Mouse (Mus musculus) adrenal gland, adult 8-10 months (tissue): ENCODE results near the gene Mllt1. TPM values are rescaled to one million over a fixed set of nuclear protein-coding genes. Genes with fewer than 3 reads are reported as not detected.
A peak's percentile ranks its signal among the peaks of the same experiment; 100 is the strongest.

ENCODE experiments used
- DNase-seq: peaks from one replicate; pipeline ENCODE4 v3.0.0; 2022
- total RNA-seq, 4 experiments: library from RNA; stranded (reverse); gene quantifications; 2 replicates each; pipeline ENCODE4 v1.2.4; 2022

The Mllt1 gene
- total RNA-seq, 4 experiments from 2014 or later: 29.0 to 38.7 (median 36.0) TPM

DNA sequence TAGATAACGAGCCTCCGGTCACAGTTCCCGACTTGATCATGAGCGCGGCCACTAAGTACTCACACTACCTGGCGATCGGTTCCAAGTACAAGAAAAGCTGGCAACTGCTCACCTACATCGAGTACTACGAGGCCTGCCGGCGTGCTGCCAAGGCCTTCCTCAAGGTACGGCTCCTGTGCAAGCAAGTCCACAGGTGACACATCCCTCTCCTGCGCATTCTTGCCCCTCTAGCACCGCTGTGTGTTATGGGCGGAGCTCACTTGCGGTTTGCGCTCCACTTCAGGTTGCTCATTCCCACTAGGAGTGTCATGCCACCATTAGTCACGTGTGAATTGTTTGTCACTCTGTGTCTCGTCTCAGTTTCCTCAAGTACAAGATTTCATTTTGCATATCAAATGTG, 57.8 kb downstream of the Mllt1 start:
- DNase-seq: no peak

DNA sequence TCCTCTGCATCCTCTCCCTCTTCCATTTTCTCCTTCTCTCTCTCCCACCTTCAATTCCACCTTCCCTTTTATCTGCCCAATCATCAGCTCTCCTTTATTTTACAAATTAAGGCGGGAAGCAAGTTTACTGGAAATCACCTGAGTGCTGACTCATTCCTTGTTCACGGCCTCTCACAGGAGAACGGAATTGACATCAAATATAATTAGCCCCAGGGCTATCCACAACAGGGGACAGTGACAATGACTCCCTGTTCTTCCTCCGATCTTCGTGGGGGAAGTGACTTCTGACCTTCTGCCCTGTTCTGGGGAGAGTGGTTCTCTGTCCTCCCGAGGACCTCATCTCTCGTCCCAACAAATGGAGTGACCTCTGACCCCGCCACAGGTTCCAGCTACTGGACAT, 58.2 kb downstream of the Mllt1 start:
- DNase-seq: no peak

DNA sequence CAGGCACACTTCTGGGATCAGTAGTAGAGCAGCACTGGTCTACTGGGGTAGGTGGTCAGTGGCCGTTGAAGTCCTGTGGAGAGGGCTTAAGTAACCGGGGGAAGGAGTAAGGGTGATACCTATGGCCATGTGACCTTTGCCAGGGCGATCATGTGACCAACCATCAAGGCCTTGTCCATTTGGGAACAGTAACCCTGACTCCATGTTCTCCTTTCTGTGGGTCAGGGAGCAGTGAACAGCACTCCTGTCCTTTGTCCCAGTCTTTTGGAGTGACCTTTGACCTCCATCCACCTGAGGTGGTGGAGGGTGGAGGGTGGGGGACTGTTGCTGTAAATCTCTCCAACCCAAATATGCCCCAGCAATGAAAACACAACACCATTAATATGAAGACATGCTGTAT, 58.8 kb downstream of the Mllt1 start:
- DNase-seq: no peak

DNA sequence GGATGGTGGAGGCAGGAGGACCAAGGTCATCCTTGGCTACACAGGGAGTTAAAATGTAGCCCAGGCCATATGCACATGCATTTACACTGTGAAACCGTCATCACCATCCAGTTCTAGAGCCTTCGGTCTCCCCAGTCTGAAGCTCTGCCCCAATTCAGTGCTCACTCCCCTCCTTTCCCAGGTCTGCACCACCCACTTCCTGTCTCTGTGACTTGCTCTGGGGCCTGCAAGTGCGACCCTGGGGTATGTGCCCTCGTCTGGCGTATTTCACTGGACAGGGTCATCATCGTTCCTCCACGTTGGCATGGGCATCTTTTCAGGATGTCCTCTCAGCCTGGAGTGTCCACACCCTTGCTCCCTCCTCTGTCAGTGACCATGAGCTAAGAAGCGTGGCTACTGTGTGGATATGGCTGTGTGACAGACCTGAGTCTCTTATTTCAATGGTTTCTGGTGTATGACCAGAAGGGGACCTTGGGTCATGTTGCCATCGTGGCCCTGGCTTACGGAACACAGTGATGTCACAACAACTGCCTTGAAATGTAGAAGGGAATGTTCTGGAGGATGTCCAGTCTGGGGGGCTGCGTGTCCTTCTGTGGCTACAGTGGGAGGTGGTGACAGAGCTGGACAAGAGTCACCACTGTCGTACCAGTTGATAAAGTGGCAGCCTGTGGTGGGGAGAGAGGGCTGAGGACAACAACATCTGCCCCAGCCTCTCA, 60.1 kb downstream of the Mllt1 start, which contains the start of gene 1700061G19Rik:
1700061G19Rik (plus strand) TSS at position 542 of the 716 bp plus-strand sequence.
- peak; percentile 58 for DNase-seq

DNA sequence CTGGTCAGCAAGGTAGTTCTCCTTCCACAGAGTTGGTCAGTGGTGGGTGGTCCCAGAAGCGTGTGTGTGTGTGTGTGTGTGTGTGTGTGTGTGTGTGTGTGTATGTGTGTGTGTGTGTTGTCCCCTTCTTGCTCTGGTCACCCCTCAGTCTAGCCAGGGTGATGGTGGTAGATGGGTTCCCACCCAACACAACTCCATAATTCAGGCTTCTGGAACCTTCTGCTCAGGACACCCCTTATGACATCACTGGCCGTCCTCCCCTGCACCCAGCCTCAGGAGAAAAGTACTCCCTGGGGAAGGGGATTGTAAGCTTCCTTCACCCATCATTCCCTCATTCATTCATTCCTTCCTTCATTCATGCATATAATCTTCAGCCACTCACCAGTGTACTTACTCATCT, 61.0 kb downstream of the Mllt1 start, which contains the start of gene Acsbg2:
Acsbg2 (minus strand) TSS at position 211 of the 400 bp plus-strand sequence.
- DNase-seq: no peak

DNA sequence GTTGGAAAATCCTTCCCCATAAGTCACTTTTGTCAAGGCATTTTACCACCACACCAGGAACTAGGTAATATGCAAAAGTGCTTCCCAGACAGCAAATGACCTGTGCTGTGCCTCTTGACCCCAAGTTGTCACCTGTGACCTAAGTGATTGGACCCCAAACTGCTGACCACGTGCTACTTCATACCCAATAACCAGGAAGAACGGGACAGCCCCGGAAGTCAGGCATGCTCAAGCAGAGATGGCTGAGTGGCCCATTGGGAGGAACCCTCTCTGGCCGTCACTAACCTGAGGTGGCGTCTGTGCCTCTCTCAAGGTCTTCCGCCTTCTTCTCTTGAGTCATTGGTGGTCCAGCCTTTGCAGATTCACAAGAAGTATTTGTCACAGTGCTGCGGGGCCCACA, 62.7 kb downstream of the Mllt1 start:
- no peak for DNase-seq

DNA sequence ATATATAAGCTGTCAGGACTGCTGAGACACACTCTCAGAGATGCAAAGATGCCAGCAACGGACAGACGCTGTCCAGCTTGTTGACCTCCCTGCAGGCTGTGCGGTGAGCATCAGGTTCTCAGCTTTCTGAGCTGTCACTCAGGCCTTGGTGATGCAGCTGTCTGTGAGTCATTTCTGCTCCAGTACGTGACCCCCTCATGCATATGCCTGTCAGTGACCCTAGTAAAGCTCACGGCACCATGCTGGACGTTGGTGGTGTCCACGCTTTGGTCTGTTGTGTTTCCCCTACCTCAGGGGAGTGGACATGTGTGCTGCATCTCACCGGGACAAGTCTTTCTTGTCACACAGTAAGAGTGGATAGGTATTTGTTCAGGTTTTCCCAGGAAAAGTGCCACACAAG, 63.4 kb downstream of the Mllt1 start:
- no peak for DNase-seq

DNA sequence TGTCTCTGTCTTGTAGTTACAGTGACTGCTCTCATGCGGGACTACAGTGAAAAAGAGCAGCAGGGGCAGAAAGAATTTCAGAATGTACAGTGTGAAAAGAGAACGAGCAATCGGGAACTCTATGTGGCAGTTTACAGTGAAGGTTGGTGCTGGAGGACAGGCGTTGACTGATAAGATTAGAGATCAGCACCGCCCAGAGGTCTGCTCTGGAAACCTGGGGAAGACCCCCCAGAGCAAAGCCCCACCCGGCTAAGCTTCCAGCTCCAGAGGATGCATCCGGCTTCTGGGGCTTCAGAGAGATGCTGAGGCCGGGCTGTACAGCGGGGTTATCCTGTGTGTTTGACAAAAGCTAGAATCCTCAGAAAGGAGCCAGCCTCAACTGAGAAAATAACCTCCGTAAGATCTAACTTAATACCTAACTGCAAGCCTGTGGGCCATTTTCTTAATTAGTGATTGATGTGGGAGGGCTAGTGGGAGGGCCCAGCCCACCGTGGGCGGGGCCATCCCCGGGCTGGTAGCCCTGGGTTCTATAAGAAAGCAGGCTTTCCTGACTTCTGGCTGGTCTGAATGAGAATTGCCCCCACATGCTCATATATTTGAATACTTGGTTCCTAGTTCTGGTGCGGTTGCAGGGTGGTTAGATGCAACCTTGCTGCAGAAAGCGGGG, 64.8 kb downstream of the Mllt1 start:
- DNase-seq: no peak

DNA sequence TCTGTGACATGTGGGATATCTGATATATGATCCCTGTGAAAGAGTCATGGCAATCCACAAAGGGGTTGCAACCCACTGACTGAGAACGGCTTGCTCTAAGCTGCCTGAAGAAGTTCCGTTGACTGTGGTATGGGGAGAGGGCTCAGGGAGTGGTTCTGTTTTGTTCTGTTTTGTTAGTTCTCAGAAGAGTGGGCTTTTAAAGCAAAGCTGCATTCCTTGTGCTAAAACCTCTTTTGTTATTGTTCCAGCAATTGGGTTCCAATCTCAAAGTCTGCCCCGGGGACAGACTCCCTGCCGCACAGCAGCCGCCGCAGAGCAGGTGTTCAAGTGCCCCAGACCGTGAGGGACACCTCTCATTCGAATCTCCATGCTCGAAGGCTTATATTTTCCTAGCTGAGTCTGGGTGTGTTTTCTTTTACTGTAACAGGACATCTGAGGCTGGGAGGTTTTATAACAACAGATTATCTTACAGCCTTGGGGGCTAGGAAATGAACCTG, 65.7 kb downstream of the Mllt1 start:
- no peak for DNase-seq

DNA sequence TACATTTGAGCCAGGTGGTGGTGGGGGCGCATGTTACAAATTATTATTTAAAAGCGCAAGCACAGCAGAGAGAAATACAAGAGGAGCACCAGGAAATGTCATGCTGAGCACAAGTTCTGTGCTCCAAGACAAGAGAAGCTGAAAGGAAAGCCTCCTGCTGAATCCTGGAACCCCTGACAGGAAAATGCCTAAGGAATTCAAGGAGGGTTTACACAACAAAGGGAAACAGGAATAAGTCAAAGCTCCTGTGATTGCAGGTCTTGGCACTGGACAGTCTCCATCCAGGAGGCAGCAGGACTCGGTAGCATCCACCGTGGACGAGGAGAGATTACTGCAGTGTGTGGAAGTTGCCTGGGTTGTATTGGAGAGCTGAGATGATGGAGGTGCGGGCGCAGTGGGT, 69.1 kb downstream of the Mllt1 start:
- DNase-seq: no peak

DNA sequence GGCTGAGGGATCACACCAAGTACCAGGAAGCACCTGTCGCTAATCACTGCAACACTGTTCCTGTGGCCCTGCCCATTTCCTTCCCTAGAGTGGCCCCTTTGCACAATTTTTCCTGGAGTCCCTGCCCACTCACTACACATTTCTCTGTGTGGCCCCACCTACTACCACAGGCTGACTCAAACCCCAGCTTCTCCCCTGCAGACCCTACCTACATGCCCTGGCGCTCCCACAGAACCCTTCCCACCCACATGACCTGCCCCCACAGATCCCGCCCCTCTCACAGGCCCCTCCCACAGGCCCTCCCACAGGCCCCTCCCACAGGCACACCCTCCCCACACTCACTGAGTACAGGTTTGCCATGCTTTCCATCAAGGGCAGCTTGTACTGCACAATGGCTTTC, 74.0 kb downstream of the Mllt1 start:
- no peak for DNase-seq

DNA sequence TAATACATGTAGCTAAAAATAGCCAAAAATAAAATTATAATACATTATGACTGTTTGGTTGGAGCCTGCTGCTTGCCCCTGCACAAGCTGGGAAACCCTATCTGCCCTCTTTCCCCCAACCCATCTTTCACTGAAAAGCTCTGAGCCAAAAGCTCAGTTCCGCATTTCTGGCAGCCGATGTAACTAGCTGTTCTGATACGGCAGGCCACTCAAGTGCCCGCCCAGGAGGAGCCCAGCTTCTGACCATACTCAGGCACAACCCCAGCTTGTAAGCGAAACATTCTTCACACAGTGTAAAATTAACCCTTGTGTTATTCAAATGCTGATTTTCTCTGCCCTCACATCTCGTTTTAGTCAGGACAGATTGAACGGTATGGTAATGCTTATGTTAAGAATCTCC, 76.3 kb downstream of the Mllt1 start:
- DNase-seq: no peak

DNA sequence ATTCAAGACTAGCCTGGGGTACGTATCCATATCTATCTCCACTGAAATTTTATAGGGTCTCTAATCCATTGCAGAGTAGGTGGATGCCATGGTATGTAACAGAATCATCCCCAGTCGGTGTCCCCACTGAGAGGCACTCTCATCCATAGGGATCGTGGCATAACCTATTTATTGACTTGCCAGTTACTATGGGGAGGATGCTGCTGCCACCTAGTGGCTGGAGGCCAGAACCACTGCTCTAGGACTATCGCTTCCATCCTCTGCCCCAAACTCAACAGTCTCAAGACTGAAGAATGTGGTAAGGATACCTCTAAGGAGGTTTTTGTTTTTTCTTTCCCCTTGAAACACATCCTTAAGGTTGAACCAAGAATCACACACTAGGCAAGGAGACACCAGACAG, 77.0 kb downstream of the Mllt1 start:
- DNase-seq: peak; percentile 46

DNA sequence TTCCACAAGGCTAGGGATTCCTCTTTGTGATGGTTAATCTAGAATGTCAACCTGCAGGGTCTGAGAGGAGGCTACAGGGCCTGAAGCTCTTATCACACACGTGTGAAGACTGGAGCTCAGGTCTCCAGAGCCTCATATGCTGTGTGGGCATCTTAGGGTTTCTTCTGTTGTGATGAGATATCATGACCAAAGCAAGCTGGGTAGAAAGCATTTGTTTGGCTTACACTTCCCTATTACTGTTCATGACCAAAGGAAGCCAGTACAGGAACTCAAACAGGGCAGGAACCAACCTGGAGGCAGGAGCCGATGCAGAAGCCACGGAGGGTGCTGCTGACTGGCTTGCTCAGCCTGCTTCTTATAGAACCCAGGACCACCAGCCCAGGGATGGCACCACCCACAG, 79.8 kb downstream of the Mllt1 start:
- no peak for DNase-seq

DNA sequence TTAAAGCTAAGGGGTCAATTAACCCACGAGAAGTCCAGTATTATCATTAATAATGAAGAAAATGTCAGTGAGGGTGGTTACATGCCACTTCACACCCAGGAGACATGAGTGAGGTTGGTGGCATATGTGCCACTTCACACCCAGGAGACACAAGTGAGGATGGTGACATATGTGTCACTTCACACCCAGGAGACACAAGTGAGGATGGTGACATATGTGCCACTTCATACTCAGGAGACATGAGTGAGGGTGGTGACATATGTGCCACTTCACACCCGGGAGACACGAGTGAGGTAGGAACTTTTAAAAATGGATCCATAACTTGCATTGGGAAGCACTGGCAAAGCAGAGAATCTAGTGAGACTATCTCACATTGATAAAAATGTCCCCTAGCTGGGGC, 84.0 kb downstream of the Mllt1 start:
- DNase-seq: no peak

DNA sequence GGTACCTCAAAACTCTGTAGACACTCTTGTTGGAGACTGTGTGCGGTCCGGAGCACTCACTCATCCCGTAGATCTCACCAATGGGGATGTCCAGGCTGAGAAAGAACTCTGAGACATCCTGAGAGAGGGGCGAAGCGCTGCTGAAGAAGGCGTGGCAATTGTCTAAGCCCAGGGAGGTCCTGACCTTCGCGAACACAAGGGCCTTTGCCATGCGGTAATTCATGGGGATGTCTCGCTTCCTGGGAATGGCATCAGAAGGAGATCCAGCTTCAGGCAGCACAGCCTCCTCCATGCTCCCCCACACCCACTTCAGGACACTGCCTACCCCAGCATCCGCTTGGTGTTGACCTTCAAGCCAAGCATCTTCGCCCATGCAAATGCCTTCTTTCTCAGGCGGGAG, 85.5 kb downstream of the Mllt1 start:
- DNase-seq: no peak

DNA sequence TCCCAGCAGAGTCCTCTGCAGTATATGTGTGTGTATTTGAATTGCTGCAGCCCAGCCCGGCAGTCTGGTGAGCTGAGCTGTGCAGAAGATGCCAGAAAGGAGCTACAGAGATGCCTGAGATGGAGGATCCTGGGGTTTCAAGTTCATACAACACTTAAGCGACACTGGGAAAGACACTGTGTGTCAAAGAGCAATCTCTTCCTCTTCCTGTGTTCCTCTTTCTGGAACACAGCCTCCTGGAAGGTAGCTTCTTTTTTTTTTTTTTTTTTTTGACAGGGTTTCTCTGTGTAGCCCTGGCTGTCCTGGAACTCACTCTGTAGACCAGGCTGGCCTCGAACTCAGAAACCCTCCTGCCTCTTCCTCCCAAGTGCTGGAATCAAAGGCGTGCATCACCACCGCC, 86.4 kb downstream of the Mllt1 start:
- DNase-seq: no peak

DNA sequence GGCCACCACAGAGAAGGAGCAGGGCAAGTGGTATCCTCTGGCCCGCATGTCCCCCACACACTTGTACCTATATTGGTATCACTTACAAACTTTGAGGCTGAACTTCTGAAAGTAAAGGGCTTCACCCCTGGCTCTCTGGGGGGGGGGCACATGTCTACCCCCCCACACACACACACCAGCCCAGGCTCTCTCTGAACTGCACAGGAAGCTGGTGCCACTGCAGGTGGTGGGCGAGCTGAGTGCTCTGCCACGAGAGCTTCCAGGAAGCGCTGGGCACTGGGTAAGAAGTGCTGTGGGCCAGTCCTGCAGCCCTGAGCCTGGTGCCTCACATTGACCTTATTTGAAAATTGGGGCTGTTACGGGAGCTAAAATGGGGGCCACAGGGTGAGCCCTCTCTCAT, 91.5 kb downstream of the Mllt1 start:
- DNase-seq: no peak

Other genes with a start within 250 kb of the Mllt1 start
- gene Ndufa11, start 217.6 kb downstream of the Mllt1 start, total RNA-seq: 100 to 1,000 TPM; 176 to 281 (median 205) TPM
- gene Vmac, start 217.4 kb downstream of the Mllt1 start, total RNA-seq: 10 to 100 TPM; 31.6 to 47.2 (median 41.6) TPM
- gene Nrtn, start 177.9 kb downstream of the Mllt1 start, total RNA-seq: 1 to 10 TPM; 3.6 to 5.6 (median 4.9) TPM
- 10 to 100 TPM; 37.4 to 58.6 (median 47.0) TPM for gene Dus3l, start 170.7 kb downstream of the Mllt1 start, total RNA-seq
- 1 to 10 TPM in 1 of 4 experiments, under 1 TPM in 3; 0.28 to 1.4 (median 0.53) TPM for gene Prr22, start 165.2 kb downstream of the Mllt1 start, total RNA-seq
- 1 to 10 TPM; 5.5 to 9.5 (median 6.8) TPM for gene Rfx2, start 104.4 kb downstream of the Mllt1 start, total RNA-seq
- under 1 TPM in 3 of 4 experiments, not detected in 1; 0.22 to 0.40 (median 0.23) TPM for gene Acsbg2, start 61.0 kb downstream of the Mllt1 start, total RNA-seq
- 1 to 10 TPM in 3 of 4 experiments, under 1 TPM in 1; 0.34 to 1.7 (median 1.3) TPM for gene 1700061G19Rik, start 59.9 kb downstream of the Mllt1 start, total RNA-seq
- under 1 TPM in 2 of 4 experiments, not detected in 2; 0.20 to 0.24 TPM for gene Acer1, start 46.7 kb upstream of the Mllt1 start, total RNA-seq
- 100 to 1,000 TPM; 112 to 127 (median 116) TPM for gene Clpp, start 54.9 kb upstream of the Mllt1 start, total RNA-seq
- 10 to 100 TPM; 69.8 to 87.3 (median 77.2) TPM for gene Alkbh7, start 61.9 kb upstream of the Mllt1 start, total RNA-seq
- gene Pspn, start 64.6 kb upstream of the Mllt1 start, total RNA-seq: 1 to 10 TPM in 2 of 4 experiments, not detected in 2; 2.1 to 2.8 TPM
- gene Gtf2f1, start 75.9 kb upstream of the Mllt1 start, total RNA-seq: 10 to 100 TPM; 45.6 to 68.2 (median 54.2) TPM
- under 1 TPM; 0.29 to 0.80 (median 0.45) TPM for gene Gm17949, start 76.1 kb upstream of the Mllt1 start, total RNA-seq
- 100 to 1,000 TPM in 2 of 4 experiments, 10 to 100 TPM in 2; 92.3 to 122 (median 102) TPM for gene Khsrp, start 96.1 kb upstream of the Mllt1 start, total RNA-seq
- under 1 TPM in 1 of 4 experiments, not detected in 3; 0.38 TPM for gene Slc25a41, start 106.2 kb upstream of the Mllt1 start, total RNA-seq
- gene Crb3, start 123.7 kb upstream of the Mllt1 start, total RNA-seq: 1 to 10 TPM in 3 of 4 experiments, under 1 TPM in 1; 0.70 to 4.4 (median 2.2) TPM
- 100 to 1,000 TPM in 2 of 4 experiments, 10 to 100 TPM in 2; 66.5 to 128 (median 97.6) TPM for gene Slc25a23, start 124.4 kb upstream of the Mllt1 start, total RNA-seq
- gene Dennd1c, start 143.1 kb upstream of the Mllt1 start, total RNA-seq: 1 to 10 TPM; 1.5 to 4.3 (median 2.5) TPM
- 1 to 10 TPM; 4.4 to 6.8 (median 6.6) TPM for gene Tubb4a, start 152.4 kb upstream of the Mllt1 start, total RNA-seq
- gene Tnfsf9, start 169.9 kb upstream of the Mllt1 start, total RNA-seq: under 1 TPM in 3 of 4 experiments, not detected in 1; 0.21 to 0.30 (median 0.26) TPM
- gene Cd70, start 214.4 kb upstream of the Mllt1 start, total RNA-seq: not detected